Mouse (Mus musculus): ENCODE results near the gene Pnpla1. TPM values are rescaled to one million over a fixed set of nuclear protein-coding genes. Genes with fewer than 3 reads are reported as not detected.

The Pnpla1 gene
- polyA plus RNA-seq, 1 experiment from 2014 or later, result 1.8 TPM

DNA sequence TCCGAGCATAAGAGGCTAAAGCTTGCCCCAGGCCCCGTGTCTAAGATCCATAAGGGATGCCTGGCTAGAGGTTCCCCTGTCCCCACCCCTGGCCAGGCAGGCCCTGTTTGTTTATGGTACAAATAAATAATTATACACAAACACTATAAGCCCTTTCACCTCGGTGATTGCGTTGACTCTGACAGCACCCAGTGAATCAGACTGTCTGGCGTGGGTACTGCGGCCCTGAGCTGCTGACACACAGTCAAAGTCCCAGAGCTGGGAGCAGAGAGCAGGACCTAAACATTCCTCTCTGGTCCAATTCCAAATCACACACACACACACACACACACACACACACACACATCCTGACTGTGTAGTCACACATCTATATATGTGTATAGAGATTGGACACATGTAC is 55.7 kb downstream of the Pnpla1 start:
- Histone ChIP-seq H3K9me3 (ENCODE audit: control insufficient read depth, low read length) (no peaks in the 10 kb centered on the region), H3K4me3 (ENCODE audit: low read depth, low read length) (no peak overlapping the region), H3K36me3 (ENCODE audit: control insufficient read depth, insufficient read depth, low read length) (no peaks in the 10 kb centered on the region), H3K4me2 (ENCODE audit: low read depth, low read length) (no peak overlapping the region), H3K27me3 (replicated peaks; ENCODE audit: control insufficient read depth, insufficient read depth, low read length) (peaks cover 3% of the 10 kb centered on the region; the same call in 1 of the 2 replicates), H3K9ac (ENCODE audit: low read depth, low read length) (no peak overlapping the region), H3K27ac (replicated peaks; ENCODE audit: low read depth, low read length) (no peak overlapping the region), H3K4me1 (ENCODE audit: control insufficient read depth, insufficient read depth, low read length) (no peaks in the 10 kb centered on the region)
- DNase-seq (ENCODE audit: low spot score) (no peak), ATAC-seq (ENCODE audit: low read depth) (no peak)
- 87% methylated on average over 6 of the region's 6 CpGs for WGBS

DNA sequence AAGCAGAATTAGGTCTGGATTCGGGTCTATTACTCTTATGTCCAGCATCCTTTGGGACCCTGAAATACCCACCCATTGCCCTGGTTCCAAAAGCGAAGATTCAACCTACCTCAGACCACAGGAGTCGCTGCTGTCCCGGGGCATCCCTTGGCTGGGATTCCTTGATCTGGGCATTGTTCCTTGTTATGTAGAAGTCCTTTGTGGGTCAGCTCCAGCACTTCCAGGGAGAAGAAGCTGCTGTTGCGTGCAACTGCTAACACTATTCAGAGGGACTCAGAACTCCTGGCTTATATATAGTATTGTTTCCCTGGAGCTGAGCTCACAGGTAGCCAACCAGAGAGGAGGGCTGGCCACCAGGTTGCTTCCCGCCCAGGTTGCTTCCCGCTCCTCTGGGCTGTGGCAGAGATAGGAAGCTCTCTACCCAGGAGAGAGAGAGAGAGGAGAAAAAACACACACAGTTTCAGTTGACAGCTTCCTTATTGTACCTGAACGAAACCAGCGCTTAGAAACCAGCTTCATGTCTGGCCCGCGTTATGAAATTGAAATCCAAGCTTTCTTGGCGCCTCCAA is 56.9 kb downstream of the Pnpla1 start, which contains the start of gene 4930539E08Rik:
Gene 4930539E08Rik (minus strand): TSS at position 265 of the 569 bp plus-strand sequence.
- H3K9me3 ChIP-seq (ENCODE audit: control insufficient read depth, low read length), result no peaks in the 10 kb centered on the region
- no peak within 1 kb of the TSS for H3K27ac ChIP-seq (replicated peaks; ENCODE audit: low read depth, low read length)
- ATAC-seq (ENCODE audit: low read depth), result no peak
- H3K4me3 ChIP-seq (ENCODE audit: low read depth, low read length), result no peak within 1 kb of the TSS
- 0 out of 2 replicates have a peak, but pooled peaks cover under 1% of the 10 kb centered on the region for H3K27me3 ChIP-seq (replicated peaks; ENCODE audit: control insufficient read depth, insufficient read depth, low read length)
- no peaks in the 10 kb centered on the region for H3K36me3 ChIP-seq (ENCODE audit: control insufficient read depth, insufficient read depth, low read length)
- H3K4me2 ChIP-seq (ENCODE audit: low read depth, low read length), result no peak within 1 kb of the TSS
- H3K9ac ChIP-seq (ENCODE audit: low read depth, low read length), result no peak within 1 kb of the TSS
- no peaks in the 10 kb centered on the region for H3K4me1 ChIP-seq (ENCODE audit: control insufficient read depth, insufficient read depth, low read length)
- WGBS, result 56% methylated on average over 12 of the region's 12 CpGs
- DNase-seq (ENCODE audit: low spot score), result no peak

DNA sequence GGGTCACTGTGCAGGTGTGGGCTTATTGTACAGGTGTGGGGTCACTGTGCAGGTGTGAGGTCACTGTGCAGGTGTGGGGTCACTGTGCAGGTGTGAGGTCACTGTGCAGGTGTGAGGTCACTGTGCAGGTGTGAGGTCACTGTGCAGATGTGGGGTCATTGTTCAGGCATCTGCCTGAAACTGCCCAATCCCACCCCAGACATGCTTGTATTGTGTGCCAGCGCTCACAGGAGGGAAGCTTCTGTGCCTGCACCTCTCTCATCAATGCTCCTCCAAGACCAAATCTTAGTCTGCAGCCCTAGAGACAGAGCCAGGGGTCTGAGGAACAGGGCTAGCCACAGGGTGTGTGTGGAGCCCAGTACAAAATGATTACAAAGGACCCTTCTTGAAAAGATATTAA is 58.3 kb downstream of the Pnpla1 start:
- no peak overlapping the region for H3K4me2 ChIP-seq (ENCODE audit: low read depth, low read length)
- DNase-seq (ENCODE audit: low spot score), result no peak
- ATAC-seq (ENCODE audit: low read depth), result no peak

DNA sequence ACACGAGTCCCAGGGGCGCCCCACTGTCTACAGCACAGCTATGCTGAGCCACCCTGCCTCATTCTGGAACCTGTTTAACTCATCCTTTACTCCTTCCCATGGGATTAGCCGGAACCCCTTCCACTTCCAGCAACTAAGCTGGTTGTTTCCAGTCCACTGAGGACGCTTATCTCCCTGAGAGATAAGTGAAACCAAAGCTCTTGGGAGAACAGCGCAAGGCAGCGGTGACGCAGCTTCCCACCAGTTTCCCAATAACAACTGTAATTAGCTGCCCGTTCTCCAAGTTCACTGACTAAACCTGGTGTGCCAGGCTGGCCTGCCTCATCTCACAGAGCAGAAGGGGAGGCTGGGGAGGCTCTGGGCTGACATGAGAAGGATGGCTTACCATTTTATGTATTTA is 62.9 kb downstream of the Pnpla1 start:
- WGBS, result 54% methylated on average over 8 of the region's 8 CpGs
- H3K4me1 ChIP-seq (ENCODE audit: control insufficient read depth, insufficient read depth, low read length), result no peaks in the 10 kb centered on the region
- H3K4me3 ChIP-seq (ENCODE audit: low read depth, low read length), result no peak overlapping the region
- no peaks in the 10 kb centered on the region for H3K9me3 ChIP-seq (ENCODE audit: control insufficient read depth, low read length)
- ATAC-seq (ENCODE audit: low read depth), result no peak
- H3K4me2 ChIP-seq (ENCODE audit: low read depth, low read length), result no peak overlapping the region
- H3K36me3 ChIP-seq (ENCODE audit: control insufficient read depth, insufficient read depth, low read length), result no peaks in the 10 kb centered on the region
- H3K9ac ChIP-seq (ENCODE audit: low read depth, low read length), result no peak overlapping the region
- H3K27me3 ChIP-seq (replicated peaks; ENCODE audit: control insufficient read depth, insufficient read depth, low read length), result no peaks in the 10 kb centered on the region
- peak; percentile 21 for DNase-seq (ENCODE audit: low spot score)
- no peak overlapping the region for H3K27ac ChIP-seq (replicated peaks; ENCODE audit: low read depth, low read length)

More for the DNA sequence above, 58.3 kb downstream of the Pnpla1 start:
- 79% methylated on average over 1 of the region's 1 CpGs for WGBS
- Histone ChIP-seq H3K27me3 (replicated peaks; ENCODE audit: control insufficient read depth, insufficient read depth, low read length) (no peaks in the 10 kb centered on the region), H3K4me3 (ENCODE audit: low read depth, low read length) (no peak overlapping the region), H3K4me1 (ENCODE audit: control insufficient read depth, insufficient read depth, low read length) (no peaks in the 10 kb centered on the region), H3K27ac (replicated peaks; ENCODE audit: low read depth, low read length) (no peak overlapping the region), H3K9me3 (ENCODE audit: control insufficient read depth, low read length) (no peaks in the 10 kb centered on the region), H3K9ac (ENCODE audit: low read depth, low read length) (no peak overlapping the region), H3K36me3 (ENCODE audit: control insufficient read depth, insufficient read depth, low read length) (no peaks in the 10 kb centered on the region)

DNA sequence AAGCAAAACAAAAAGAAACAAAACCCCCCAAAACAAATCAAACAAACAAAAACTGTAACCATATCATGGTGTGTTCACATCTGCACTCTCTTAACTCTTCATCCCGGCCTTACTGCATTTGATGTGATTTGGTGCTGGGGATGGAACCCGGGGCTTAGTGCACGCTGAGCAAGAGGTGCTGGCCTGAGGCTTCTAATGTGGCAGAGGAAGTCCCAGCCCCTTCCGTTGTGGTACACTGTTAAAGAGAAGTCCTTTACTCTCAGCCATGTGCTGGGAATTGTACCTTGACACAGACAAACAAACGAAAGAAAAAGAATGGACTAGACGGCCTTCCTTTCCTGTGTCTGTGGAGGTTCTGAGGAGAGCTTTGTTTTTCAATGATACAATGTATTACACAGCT is 63.9 kb downstream of the Pnpla1 start:
- no peak for ATAC-seq (ENCODE audit: low read depth)
- Histone ChIP-seq H3K4me2 (ENCODE audit: low read depth, low read length) (no peak overlapping the region), H3K36me3 (ENCODE audit: control insufficient read depth, insufficient read depth, low read length) (no peaks in the 10 kb centered on the region), H3K4me1 (ENCODE audit: control insufficient read depth, insufficient read depth, low read length) (no peaks in the 10 kb centered on the region), H3K9me3 (ENCODE audit: control insufficient read depth, low read length) (no peaks in the 10 kb centered on the region), H3K9ac (ENCODE audit: low read depth, low read length) (no peak overlapping the region), H3K27ac (replicated peaks; ENCODE audit: low read depth, low read length) (no peak overlapping the region), H3K27me3 (replicated peaks; ENCODE audit: control insufficient read depth, insufficient read depth, low read length) (no peaks in the 10 kb centered on the region), H3K4me3 (ENCODE audit: low read depth, low read length) (no peak overlapping the region)
- DNase-seq (ENCODE audit: low spot score), result no peak
- WGBS, result 51% methylated on average over 6 of the region's 6 CpGs

DNA sequence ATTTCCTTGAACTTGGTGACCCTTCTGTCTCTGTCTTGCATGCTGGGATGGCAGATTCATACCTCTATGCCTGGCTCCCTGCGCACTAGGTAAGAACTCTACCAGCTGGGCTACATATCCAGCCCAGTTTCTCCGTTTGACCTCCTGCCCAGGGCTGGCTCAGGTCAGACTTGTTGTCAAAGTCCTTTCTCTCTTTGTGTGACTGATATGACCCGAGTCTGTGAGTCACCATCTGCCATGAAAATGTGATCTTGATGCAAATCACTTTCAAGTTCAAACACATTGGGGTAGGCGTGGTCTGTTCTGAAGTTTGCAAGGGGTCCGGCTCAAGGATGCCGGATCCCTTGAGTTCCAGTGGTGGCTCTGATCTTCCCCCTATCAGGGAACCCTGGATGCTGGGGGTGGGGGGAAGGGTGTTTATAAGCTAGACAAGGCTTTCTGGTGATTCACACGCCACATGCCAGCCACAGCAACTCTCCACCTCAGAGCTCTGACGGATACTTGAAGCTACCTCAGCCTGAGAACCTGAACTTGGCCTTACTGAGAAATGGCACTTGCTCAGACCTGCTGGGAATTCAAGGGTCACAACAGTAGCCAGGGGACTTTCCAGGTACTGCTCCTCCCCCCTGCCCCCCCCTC is 66.9 kb downstream of the Pnpla1 start:
- ATAC-seq (ENCODE audit: low read depth) (no peak), DNase-seq (ENCODE audit: low spot score) (no peak)
- no peak overlapping the region for H3K4me2 ChIP-seq (ENCODE audit: low read depth, low read length)
- H3K9me3 ChIP-seq (ENCODE audit: control insufficient read depth, low read length), result no peaks in the 10 kb centered on the region
- H3K4me3 ChIP-seq (ENCODE audit: low read depth, low read length), result no peak overlapping the region
- H3K36me3 ChIP-seq (ENCODE audit: control insufficient read depth, insufficient read depth, low read length), result no peaks in the 10 kb centered on the region
- peaks cover under 1% of the 10 kb centered on the region; the same call in 1 of the 2 replicates for H3K4me1 ChIP-seq (ENCODE audit: control insufficient read depth, insufficient read depth, low read length)
- 71% methylated on average over 8 of the region's 8 CpGs for WGBS
- no peaks in the 10 kb centered on the region for H3K27me3 ChIP-seq (replicated peaks; ENCODE audit: control insufficient read depth, insufficient read depth, low read length)
- no peak overlapping the region for H3K9ac ChIP-seq (ENCODE audit: low read depth, low read length)
- no peak overlapping the region for H3K27ac ChIP-seq (replicated peaks; ENCODE audit: low read depth, low read length)

DNA sequence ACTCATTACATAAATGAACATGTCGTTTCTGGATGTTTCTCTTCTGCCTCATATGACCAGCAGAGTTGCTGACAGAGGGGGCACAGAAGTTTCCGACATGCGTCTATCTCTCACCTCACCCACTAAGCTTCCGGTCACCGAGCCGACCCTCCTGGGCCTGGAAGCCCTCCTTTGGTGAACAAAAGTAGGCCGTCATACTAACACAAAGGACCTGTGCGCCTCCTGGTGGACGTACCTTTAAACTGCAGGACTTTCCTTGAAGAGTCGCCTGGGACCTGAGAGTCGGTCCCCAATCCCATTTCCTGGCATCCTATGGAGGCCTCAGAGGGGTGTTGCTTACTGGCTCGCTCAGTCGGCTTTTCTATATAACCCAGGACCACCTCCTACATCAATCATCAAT is 68.2 kb downstream of the Pnpla1 start:
- no peaks in the 10 kb centered on the region for H3K27me3 ChIP-seq (replicated peaks; ENCODE audit: control insufficient read depth, insufficient read depth, low read length)
- no peaks in the 10 kb centered on the region for H3K9me3 ChIP-seq (ENCODE audit: control insufficient read depth, low read length)
- H3K4me3 ChIP-seq (ENCODE audit: low read depth, low read length), result no peak overlapping the region
- H3K27ac ChIP-seq (replicated peaks; ENCODE audit: low read depth, low read length), result no peak overlapping the region
- peaks cover 10% of the 10 kb centered on the region for H3K4me1 ChIP-seq (ENCODE audit: control insufficient read depth, insufficient read depth, low read length)
- H3K36me3 ChIP-seq (ENCODE audit: control insufficient read depth, insufficient read depth, low read length), result no peaks in the 10 kb centered on the region
- peak; percentile 79 for DNase-seq (ENCODE audit: low spot score)
- ATAC-seq (ENCODE audit: low read depth), result no peak
- H3K4me2 ChIP-seq (ENCODE audit: low read depth, low read length), result no peak overlapping the region
- WGBS, result 11% methylated on average over 13 of the region's 13 CpGs
- no peak overlapping the region for H3K9ac ChIP-seq (ENCODE audit: low read depth, low read length)

DNA sequence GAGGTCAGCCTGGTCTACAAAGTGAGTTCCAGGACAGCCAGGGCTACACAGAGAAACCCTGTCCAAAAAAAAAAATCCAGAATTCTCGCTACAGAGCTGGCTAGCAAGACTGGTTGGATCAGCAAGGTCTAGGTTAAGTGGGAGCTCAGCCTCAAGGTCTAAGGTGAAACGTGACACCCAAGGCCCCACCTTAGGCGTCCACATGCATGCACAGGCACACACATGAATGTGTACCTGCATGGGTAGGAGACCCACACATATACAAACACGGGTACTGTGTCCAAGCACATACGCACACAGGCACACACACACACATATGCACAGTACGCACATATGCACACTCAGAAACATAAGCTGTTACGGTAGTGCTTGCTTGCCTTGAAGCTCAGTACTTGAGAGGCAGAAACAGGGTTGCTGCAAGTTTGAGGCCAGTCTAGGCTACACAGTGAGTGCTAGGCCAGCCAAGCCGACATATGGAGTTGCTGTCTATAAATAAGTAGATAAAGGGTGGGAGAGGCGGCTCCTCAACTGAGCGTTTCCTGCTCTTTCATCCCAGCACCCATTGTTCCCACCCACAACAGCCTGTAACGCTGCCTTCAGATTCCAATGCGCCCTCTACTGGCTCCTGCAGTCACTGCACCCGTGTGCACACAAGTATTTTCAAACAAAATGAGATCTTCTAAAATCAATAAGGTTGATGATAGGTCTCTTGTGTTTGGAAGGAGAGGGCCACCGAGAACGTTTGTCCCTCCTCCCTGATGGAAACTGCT is 68.8 kb downstream of the Pnpla1 start:
- DNase-seq (ENCODE audit: low spot score) (peak; percentile 55), ATAC-seq (ENCODE audit: low read depth) (no peak)
- H3K27me3 ChIP-seq (replicated peaks; ENCODE audit: control insufficient read depth, insufficient read depth, low read length), result no peaks in the 10 kb centered on the region
- H3K4me3 ChIP-seq (ENCODE audit: low read depth, low read length), result no peak overlapping the region
- peaks cover 10% of the 10 kb centered on the region for H3K4me1 ChIP-seq (ENCODE audit: control insufficient read depth, insufficient read depth, low read length)
- H3K27ac ChIP-seq (replicated peaks; ENCODE audit: low read depth, low read length), result no peak overlapping the region
- H3K9ac ChIP-seq (ENCODE audit: low read depth, low read length), result no peak overlapping the region
- H3K9me3 ChIP-seq (ENCODE audit: control insufficient read depth, low read length), result no peaks in the 10 kb centered on the region
- H3K36me3 ChIP-seq (ENCODE audit: control insufficient read depth, insufficient read depth, low read length), result no peaks in the 10 kb centered on the region
- 53% methylated on average over 15 of the region's 15 CpGs for WGBS
- no peak overlapping the region for H3K4me2 ChIP-seq (ENCODE audit: low read depth, low read length)

All from embryonic facial prominence, embryonic 14.5 days (tissue).